Mouse (Mus musculus) C2C12 (cell line): ENCODE data around the gene Sgsm3.

Experiments
- CEBPB ChIP-seq: IDR thresholded peaks from one replicate; pipeline ENCODE4 v1.6.1; 2011; ENCODE audit warnings: low read depth, mild to moderate bottlenecking, control low read depth, moderate library complexity
- CTCF ChIP-seq: IDR thresholded peaks from one replicate; pipeline ENCODE4 v1.5.1; 2011; ENCODE audit not compliant: control insufficient read depth, insufficient read depth, insufficient read length
- USF1 ChIP-seq: IDR thresholded peaks from one replicate; pipeline ENCODE4 v1.6.1; 2011; ENCODE audit warnings: low read depth, mild to moderate bottlenecking, control low read depth, moderate library complexity

DNA sequence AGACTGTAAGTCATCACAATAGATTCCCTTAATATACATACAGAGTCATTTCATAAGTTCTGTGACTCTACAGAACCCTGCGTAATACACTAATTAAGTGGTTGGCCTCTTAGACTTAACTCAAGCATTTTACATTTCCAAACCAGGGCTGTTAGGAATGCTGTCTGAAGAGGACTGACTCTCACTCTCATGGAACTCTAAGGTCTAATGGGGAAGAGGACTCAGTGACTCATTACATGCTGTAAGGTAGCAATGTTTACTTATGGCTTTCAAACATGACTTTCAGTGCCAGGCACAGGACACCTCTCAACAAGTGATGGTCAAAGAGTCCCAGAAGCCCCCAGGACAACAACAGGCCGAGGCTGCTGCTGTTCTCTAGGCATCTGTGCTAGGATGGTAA lies 77.9 kb downstream of the Sgsm3 start:
- TF ChIP-seq USF1: no peak
- TF ChIP-seq CEBPB: no peak
- TF ChIP-seq CTCF: no peak
